Mouse (Mus musculus) T-helper 1 cell (primary cell): Measurements from ENCODE around the gene Fmnl1.
"Not testable (repeated sequence)": the region's sequence is repeated elsewhere in the genome, so short reads cannot be mapped to it uniquely, and the experiment has no call there.

Experiments used
- in situ Hi-C: fragments of 300-600 bp; cut with MboI, MseI; formaldehyde crosslinking; loops from one replicate; pipeline ENCODE4 v1.15.1; 2025; ENCODE audit warnings: high pct_unique_total_duplicates

Gene Fmnl1

DNA sequence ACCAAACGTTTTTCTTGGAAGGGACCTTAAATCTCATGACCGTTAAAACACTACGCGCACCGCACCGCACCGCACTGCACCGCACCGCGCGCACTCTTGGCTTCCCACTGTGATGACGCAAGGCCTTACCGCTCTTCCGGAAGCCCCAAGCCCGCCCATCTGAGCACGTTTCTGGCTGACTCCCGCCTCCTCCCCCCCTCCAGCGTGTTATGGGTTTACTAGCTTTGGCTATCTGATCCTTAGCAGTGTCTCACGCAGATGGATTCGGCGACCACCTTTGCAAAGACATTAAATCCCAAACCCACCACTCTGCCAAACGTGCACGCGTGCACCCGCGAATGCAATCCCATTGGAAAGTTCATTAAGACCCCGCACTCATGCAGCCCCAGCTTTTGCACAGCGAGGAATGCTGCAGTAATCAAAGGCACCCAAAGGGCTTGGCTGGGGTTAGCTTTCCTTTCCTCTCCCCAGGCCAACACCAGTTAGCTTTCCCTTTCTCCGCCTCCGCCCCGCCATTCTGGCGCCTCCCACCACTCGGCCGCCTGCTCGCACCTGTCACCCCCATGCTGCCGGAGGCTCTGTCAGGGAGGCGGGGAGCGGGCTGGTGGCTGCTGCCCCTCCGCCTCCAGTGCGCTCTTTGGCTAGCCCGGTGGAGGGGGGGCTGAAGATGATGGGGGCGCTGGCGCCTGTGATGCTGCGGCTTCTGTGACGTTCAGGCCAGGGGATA, 47.0 kb downstream of the Fmnl1 start, which contains the start of gene Spata32:
TSS of gene Spata32 (minus strand) at position 643 of the 727 bp plus-strand sequence.
- in situ Hi-C loops: no loop called here

DNA sequence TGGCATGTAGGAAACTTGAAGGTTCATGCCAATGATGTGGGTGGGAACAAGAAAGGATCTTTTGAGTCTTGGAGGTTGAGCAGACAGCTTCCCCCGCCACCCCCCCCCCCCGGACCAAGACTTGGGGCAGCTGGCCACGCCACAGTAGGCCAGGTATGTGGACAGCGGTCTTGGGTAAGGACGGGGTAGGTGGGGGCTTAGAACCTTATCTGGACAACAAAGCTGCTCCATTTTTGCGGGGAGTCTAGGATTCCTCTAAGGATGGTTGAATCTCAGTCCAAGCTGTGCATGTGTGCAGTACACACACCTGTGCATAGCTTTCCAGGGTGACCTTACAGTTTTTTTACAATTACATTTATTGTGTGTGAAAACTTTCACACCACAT, 47.6 kb downstream of the Fmnl1 start:
- in situ Hi-C loops: no loop called here

DNA sequence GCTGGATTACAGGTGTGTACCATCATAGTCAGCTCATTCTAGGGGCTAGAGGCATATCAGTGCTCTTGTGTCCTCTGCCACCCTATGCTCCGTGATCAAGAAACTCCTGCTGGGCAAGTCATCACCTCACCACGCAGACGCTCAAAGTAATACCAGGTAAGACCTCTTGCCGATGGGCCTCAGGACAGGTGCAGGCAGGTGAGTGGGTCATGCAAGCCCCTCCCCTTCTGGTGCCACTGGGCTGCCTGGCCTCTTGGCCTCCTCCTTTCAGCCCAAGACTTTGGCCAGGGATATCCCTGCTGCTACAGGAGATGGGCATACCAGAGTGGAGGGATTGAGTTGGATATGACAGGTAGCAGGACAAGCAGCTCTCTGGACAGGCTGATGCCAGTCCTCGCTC, 48.4 kb downstream of the Fmnl1 start:
- in situ Hi-C loops: no loop called here

DNA sequence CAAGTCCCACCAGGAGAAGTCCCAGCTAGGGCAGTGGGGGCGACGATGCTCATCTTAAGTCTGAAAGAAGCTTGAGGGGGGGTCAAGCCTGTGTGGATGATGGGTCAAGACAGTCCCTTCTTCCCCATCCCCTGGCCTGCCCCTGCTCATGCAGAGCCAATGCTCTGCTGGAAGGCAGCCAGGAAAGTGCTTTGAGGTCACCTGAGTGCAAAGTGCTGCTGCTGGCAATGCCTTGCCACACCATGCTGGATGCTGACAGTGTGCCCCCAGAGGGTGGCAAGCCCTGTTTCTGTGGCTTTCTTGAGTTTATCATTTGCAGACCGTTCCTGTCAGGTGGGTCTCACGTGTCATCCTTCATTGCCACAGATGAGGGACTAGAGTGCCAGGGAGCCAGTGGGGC, 49.1 kb downstream of the Fmnl1 start:
- in situ Hi-C loops: no loop called here

DNA sequence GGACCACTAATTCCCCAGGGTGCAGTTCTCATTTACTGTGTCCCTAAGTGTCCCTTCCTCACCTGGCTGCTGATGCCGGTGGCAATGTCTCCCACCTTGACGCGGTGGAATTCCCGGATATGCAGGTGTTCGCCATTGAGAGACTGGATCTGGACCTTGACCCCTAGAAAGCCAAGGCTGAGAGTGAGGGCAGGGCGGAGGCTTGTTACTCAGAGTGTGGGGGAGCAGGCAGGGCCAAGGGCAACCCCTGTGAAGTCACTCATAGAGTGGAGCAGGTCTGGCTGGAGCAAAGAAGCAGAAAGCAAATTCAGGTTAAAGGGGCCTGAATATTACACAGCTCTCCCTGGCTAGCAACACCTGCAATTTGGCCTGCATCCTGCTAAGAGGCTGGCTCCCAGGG, 50.5 kb downstream of the Fmnl1 start:
- in situ Hi-C loops: no loop called here

DNA sequence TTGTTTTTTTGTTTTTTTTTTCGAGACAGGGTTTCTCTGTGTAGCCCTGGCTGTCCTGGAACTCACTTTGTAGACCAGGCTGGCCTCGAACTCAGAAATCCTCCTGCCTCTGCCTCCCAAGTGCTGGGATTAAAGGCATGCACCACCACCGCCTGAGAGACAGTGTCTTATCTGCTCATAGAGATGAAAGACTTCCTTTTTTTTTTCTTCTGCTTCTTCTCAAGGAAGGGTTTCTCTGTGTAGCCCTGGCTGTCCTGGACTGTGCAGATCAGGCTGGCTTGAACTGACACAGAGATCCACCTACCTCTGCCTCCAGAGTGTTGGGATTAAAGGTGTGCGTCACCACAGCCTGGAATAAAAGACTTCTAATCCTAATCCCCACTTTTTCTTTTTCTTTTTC, 51.8 kb downstream of the Fmnl1 start:
- in situ Hi-C loops: not testable (repeated sequence)

- in situ Hi-C loops: no loop called here
Measured at GRCm38 (mm10) chr11:103223444-103223843, 52.5 kb downstream of the Fmnl1 start.

- in situ Hi-C loops: no loop called here
Measured at GRCm38 (mm10) chr11:103223951-103224456, 53.1 kb downstream of the Fmnl1 start.

DNA sequence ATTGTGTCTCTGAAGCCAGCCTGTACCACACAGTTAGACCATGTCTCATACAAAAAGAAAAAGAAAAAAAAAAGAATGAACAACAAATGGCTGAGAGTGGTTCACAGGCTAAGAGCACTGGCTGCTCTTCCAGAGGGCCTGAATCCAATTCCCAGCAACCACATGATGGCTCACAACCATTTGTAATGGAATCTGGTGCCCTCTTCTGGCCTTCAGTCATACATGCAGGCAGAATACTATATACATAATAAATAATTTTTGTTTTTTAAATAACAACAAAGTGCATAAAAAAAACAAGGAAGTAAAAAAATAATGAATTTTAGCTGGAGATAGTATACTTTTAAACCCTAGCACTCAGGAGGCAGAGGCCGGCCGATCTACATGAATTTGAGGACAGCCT, 58.7 kb downstream of the Fmnl1 start:
- in situ Hi-C loops: loop anchor here (10.0 kb wide), 1 partner anchor 95 kb away; no protein-coding TSS in a partner anchor

DNA sequence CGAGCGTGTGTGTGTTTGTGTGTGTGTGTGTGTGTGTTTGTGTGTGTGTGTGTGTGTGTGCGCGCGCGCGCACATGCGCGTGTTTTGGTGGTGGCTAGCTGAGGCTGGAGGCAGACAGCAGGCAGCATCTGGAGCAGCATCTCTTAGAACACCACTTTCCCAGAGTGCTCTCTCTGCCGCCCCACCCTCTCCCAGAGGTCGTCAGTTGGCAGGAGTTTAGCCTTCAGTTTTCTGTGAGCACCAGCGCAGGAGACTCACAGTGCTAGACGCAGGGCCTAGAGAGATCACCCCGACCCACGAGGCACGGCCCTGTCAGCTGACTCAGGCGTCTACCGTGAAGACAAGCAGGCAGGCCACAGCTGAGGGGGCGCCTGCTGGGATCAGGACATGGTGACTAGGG, 59.7 kb downstream of the Fmnl1 start:
- in situ Hi-C loops: loop anchor here (10.0 kb wide), 1 partner anchor 94 kb away; no protein-coding TSS in a partner anchor

DNA sequence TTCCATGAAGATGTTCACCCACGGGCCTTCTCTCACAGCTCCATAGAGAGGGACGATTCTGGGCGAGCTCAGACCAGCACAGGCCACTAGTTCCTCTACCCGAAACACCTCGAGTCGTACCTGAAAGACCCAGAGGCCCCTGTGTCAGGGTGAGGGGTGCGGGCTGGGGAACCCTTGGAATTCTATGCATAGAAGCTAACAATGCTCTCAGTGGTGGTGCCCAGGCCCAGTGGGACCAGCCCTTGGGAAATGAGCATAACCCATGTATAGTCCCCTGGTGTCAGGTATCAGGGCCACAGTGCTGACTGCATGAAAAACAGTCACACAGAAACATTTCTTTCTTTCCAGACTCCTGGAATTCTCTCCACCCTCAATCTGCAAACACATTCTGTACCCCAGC, 60.5 kb downstream of the Fmnl1 start:
- in situ Hi-C loops: loop anchor here (10.0 kb wide), 1 partner anchor 93 kb away; no protein-coding TSS in a partner anchor

DNA sequence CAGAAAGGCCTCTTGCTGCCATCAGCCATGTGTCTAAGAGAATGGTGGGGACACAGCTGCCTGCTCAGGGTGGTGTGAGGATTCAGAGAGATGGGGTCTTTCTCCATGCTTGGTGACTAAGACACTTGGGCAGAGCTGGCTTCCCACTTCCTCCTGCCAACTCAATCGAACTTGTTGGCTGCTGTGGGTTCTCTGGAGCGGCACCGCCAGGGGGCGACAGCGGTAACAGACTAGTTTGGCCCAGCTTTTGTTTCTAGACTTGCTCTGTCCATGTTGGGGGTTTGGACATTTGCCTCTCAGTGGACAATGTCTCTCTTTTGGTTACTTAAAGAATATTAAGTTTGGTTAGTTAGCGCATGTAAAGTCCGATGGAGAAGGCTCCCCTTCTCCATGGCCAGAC, 62.1 kb downstream of the Fmnl1 start:
- in situ Hi-C loops: loop anchor here (10.0 kb wide), 1 partner anchor 92 kb away; no protein-coding TSS in a partner anchor

GRCm38 (mm10) chr11:103234447-103234846, 63.5 kb downstream of the Fmnl1 start:
- in situ Hi-C loops: loop anchor here (10.0 kb wide), 1 partner anchor 90 kb away; no protein-coding TSS in a partner anchor

GRCm38 (mm10) chr11:103235702-103236101, 64.8 kb downstream of the Fmnl1 start:
- in situ Hi-C loops: loop anchor here (10.0 kb wide), 1 partner anchor 89 kb away; no protein-coding TSS in a partner anchor

DNA sequence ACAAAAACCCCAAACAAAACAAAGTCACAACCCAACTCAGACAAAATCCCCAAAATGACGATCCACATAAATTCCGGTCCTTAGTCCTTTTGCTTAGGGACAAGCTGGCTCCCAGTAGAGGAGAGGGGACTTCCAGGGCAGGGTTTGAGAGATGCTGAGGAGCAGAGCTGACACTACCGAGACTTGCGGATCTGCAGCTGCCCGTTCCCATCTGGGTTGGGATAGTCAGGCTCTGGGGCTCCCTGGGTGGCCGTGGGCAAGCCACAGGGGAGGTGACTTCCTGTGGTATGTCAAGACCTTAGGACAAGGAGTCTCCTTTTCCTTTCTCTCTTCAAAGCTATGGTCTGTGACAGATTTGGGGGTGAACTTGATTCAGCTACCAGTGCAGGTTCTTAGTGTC, 65.5 kb downstream of the Fmnl1 start:
- in situ Hi-C loops: loop anchor here (10.0 kb wide), 1 partner anchor 88 kb away; no protein-coding TSS in a partner anchor

GRCm38 (mm10) chr11:103236903-103237302, 66.0 kb downstream of the Fmnl1 start:
- in situ Hi-C loops: loop anchor here (10.0 kb wide), 1 partner anchor 88 kb away; no protein-coding TSS in a partner anchor

GRCm38 (mm10) chr11:103237757-103238156, 66.8 kb downstream of the Fmnl1 start:
- in situ Hi-C loops: loop anchor here (10.0 kb wide), 1 partner anchor 87 kb away; no protein-coding TSS in a partner anchor

- in situ Hi-C loops: no loop called here
Measured at GRCm38 (mm10) chr11:103240740-103241139, 69.8 kb downstream of the Fmnl1 start.

DNA sequence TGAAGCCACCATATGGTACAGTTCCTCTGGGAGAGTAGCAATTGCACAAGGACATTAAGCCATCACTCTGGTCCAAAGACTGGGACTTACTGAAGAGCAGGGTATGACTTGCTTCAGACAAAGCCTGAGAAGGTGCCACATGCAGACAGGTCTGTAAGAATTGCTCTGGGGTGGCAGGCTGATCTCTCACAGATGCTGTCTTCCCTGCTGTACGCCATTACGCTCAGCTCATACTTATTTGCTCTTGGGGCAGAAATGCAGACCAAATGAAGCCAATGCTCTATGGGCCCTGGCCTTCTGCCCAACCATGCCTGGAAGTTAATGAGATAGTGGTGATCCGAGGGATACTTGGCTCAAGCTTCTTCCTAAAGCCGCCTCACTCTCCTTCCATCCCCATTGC, 73.9 kb downstream of the Fmnl1 start:
- in situ Hi-C loops: no loop called here

GRCm38 (mm10) chr11:103246081-103246730, 75.3 kb downstream of the Fmnl1 start:
- in situ Hi-C loops: no loop called here

GRCm38 (mm10) chr11:103246731-103247290, 75.9 kb downstream of the Fmnl1 start:
- in situ Hi-C loops: no loop called here
